Mouse (Mus musculus): ENCODE results near the gene Mtmr6.

Gene Mtmr6

GRCm38 (mm10) chr14:60264990-60265876 is at the start of gene Mtmr6:
Gene Mtmr6, plus strand, starts transcription at chr14:60265228.
- peak; percentile 94 to 96 for DNase-seq

- no peak for DNase-seq
These were observed 48.9 kb upstream of the Mtmr6 start for GRCm38 (mm10) chr14:60216125-60216524.

- no peak for DNase-seq
These were observed 47.4 kb upstream of the Mtmr6 start for GRCm38 (mm10) chr14:60217616-60218015.

- DNase-seq = no peak
These were observed 45.1 kb upstream of the Mtmr6 start for GRCm38 (mm10) chr14:60219886-60220285.

GRCm38 (mm10) chr14:60238551-60238950 is 26.5 kb upstream of the Mtmr6 start:
- DNase-seq = no peak

GRCm38 (mm10) chr14:60250366-60250765 is 14.7 kb upstream of the Mtmr6 start:
- DNase-seq = no peak

GRCm38 (mm10) chr14:60250879-60251278 is 14.1 kb upstream of the Mtmr6 start:
- DNase-seq = no peak

GRCm38 (mm10) chr14:60251281-60252003 is 13.6 kb upstream of the Mtmr6 start, which contains the start of the genes Nupl1 and Gm49336:
Gene Nupl1, minus strand, starts transcription at chr14:60251431.
Gene Gm49336, minus strand, starts transcription at chr14:60251507.
- peak; percentile 97 to 98 for DNase-seq

GRCm38 (mm10) chr14:60252004-60253000 is 12.7 kb upstream of the Mtmr6 start:
- DNase-seq = peak; percentile 13 to 14

- DNase-seq = no peak
These were observed 11.6 kb upstream of the Mtmr6 start for GRCm38 (mm10) chr14:60253466-60253865.

GRCm38 (mm10) chr14:60254774-60255173 is 10.3 kb upstream of the Mtmr6 start:
- no peak for DNase-seq

GRCm38 (mm10) chr14:60256356-60256755 is 8.7 kb upstream of the Mtmr6 start:
- DNase-seq = no peak

- DNase-seq = no peak
These were observed 7.9 kb upstream of the Mtmr6 start for GRCm38 (mm10) chr14:60257101-60257500.

- no peak for DNase-seq
These were observed 7.2 kb upstream of the Mtmr6 start for GRCm38 (mm10) chr14:60257851-60258250.

- DNase-seq = no peak
These were observed 2.7 kb upstream of the Mtmr6 start for GRCm38 (mm10) chr14:60262316-60262715.

GRCm38 (mm10) chr14:60269333-60269732 is 4.3 kb downstream of the Mtmr6 start:
- peak; percentile 48 to 54 for DNase-seq

- DNase-seq = peak in 1 of 2 experiments; percentile 10
These were observed 8.3 kb downstream of the Mtmr6 start for GRCm38 (mm10) chr14:60273346-60273745.

GRCm38 (mm10) chr14:60275301-60276276 is 10.6 kb downstream of the Mtmr6 start:
- no peak for DNase-seq

GRCm38 (mm10) chr14:60286194-60286863 is 21.3 kb downstream of the Mtmr6 start:
- DNase-seq = no peak

GRCm38 (mm10) chr14:60290363-60290762 is 25.3 kb downstream of the Mtmr6 start:
- DNase-seq = peak in 1 of 2 experiments; percentile 15

GRCm38 (mm10) chr14:60295531-60295930 is 30.5 kb downstream of the Mtmr6 start:
- no peak for DNase-seq
